Mouse (Mus musculus) erythroblast, adult 5-6 weeks (primary cell): Measurements from ENCODE around the gene Spp2. TPM values are rescaled to one million over a fixed set of nuclear protein-coding genes. Genes with fewer than 3 reads are reported as not detected.

Experiments
- ATAC-seq: replicated peaks from 2 replicates; pipeline ENCODE4 v1.8.0; 2016; ENCODE audit warnings: moderate number of reproducible peaks, mild to moderate bottlenecking, moderate TSS enrichment, inconsistent platforms; ENCODE audit not compliant: poor library complexity, low FRiP score, severe bottlenecking
- total RNA-seq, 2 experiments: library from RNA; stranded (forward) in 1 of 2; stranded (reverse) in 1 of 2; fragments of 150-400 nt in 1 of 2; fragments of 200-764, 138-1000 nt in 1 of 2; gene quantifications; 2 replicates each; pipeline versions ENCODE4 v1.2.3 to v1.2.4; 2015 to 2017; ENCODE audit warnings: low replicate concordance in 2 of 2

The Spp2 gene
- total RNA-seq (2015; ENCODE audit: low replicate concordance) (not detected in 2 replicates), total RNA-seq (2017; ENCODE audit: low replicate concordance) (not detected in 2 replicates)

GRCm38 (mm10) chr1:88406807-88407198 lies at the start of gene Spp2:
Gene Spp2 (plus strand): TSS chr1:88406961.
- ATAC-seq = no peak

- ATAC-seq = no peak
Observed at GRCm38 (mm10) chr1:88357458-88358090, 49.2 kb upstream of the Spp2 start.

DNA sequence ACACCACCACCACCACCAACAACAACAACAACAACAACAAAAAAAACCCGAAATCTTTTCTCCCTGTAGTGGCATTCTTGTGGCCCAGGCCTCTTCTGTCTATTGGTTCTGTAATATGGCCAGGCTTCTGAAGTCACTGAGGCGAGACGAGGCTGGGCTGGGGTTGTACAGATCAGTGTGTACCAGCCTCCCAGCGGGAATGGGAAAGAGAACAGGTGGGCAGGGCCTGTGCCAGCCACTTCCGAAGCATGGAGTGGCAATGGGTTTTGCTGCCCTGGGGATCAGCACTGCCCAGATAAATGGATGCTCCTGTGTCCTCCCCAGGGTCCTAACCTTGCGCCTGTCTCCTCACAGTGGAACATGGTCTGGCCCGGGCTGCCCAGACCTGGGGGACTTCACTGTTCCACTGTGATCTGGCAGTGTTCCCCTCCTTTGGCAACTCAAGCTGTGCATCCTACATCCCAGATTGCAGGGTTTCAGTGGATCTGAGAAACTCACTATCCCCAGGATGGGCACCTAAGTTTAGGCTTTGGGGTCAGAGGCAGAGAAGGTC lies 48.6 kb upstream of the Spp2 start:
- no peak for ATAC-seq

DNA sequence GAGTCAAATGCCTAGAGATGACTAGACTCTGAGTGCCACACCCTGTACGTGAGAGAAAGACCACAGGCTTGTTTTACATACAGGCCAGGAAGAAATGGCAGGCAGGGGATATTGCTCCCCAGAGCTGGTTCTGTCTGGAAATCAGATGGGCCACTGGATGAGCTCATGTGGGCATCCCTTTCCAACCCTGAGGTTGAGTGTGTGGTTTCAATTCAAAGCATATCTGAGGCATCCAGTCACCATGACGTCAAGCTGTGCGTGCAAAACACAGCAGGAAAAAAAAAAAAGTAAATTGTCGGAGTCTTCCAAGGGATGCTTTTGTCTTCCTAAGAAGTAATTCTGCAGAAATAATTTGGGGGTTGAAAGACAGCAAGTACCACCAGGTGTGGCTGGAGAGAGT lies 45.7 kb upstream of the Spp2 start:
- no peak for ATAC-seq

DNA sequence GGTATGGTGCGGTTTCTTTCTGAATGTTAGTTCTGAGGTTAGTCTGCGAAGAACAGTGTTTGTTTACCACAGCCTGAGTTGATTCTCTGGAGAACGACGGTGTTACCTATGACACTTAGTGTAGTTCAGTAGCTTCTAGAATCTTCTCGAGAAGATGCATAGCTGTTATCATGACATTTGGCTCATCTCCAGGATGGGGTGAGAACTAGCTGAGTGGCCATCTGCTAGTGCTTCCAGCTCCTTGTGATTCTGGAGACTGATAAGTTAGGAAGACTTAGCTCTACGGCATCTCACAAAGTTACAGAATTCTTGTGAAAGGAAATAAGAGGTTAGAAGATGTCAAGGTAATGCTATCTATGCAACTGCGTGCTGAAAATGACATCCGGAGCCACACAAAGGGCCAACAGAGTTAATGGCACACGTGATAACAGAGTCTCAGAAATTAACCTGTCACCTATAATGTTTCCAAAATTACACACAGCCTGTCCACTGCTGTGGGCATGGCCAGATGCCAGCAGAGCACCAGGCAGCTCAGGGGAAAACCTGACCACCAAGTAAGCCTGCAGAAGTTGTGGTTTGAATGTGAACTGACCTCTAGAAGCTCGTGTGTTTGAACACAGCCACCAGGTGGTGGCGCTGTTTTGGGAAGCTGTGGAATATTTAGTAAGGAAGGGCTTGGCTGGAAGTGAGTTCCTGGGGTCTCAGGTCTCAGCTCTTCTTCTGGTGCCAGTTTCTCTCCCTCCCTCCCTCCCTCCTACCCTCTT lies 39.7 kb upstream of the Spp2 start:
- no peak for ATAC-seq

GRCm38 (mm10) chr1:88378446-88378845 lies 28.3 kb upstream of the Spp2 start:
- no peak for ATAC-seq

GRCm38 (mm10) chr1:88391632-88392031 lies 15.1 kb upstream of the Spp2 start:
- ATAC-seq = no peak

- ATAC-seq = no peak
Observed at GRCm38 (mm10) chr1:88393321-88393720, 13.4 kb upstream of the Spp2 start.

DNA sequence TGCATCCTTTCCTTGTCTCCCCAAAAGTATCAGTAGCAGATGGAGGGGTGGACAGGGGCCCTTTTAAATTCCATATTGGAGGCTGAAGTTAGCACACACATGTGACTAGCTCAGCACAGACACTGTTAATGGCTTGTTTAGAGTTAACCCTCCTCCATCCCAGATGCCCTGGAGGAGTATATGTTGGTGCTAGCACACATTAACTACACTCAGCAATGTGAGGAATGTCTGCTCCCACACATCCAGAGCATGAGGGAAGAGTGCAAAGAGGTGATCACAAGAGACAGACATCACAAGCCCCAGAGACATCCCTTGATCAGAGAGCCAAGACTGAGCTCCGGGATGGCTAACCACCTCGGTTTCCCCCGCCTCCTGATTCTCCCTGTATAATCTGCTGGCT lies 3.4 kb upstream of the Spp2 start:
- no peak for ATAC-seq

DNA sequence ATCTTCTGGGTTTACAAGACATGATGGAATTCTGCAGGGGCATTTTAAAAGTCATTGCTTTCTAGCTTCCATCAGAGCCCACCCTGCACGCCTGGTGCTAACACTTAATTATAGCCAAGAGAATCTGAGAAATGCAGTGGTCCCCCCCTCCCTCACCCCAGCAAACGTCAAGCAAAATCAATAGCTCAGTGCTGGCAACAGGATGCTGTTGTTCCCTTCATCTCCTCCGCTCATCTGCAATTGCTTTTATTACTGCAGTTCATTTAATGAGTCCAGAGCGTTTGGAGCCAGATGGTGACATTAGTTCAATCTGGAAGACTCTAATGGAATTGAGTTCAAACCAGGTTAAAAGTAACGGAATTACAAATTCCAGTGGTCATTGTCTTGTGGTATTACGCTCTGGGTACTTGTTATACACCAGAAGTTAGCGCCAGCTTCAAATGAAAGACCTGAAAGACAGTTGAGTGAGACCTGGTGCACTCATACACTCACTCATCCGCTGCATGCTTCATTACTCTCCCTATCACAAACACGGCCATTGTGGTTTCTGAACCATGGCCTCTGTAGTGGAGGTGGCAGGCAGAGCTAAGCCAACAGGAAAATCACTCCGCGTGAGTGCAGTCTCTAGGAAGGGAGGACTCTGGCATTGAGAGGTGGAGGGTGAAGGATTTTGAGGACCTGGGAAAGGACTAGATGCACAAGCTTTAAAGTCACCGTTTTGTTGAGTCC lies 519 bp upstream of the Spp2 start:
- no peak for ATAC-seq

DNA sequence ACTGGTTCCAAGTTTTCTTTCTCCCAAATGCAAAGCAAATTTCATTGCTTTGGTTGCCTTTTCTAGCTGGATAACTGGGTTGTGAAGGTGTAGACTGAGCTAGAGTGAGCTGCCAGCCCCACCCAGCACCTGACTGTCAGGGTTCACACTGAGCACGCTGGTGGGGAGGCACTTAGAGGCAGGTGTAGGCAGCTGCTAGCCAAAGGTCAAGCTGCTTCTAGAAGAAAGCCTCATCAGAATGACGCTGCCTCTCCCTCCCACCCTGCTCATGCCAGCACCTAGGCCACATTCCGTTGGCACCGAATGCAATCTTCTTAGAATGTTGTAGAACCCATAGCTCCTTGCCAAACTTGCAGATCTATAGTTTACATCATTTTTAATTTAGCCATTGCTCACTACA lies 1.6 kb downstream of the Spp2 start:
- ATAC-seq = no peak

GRCm38 (mm10) chr1:88412013-88412412 lies 5.3 kb downstream of the Spp2 start:
- ATAC-seq = no peak

DNA sequence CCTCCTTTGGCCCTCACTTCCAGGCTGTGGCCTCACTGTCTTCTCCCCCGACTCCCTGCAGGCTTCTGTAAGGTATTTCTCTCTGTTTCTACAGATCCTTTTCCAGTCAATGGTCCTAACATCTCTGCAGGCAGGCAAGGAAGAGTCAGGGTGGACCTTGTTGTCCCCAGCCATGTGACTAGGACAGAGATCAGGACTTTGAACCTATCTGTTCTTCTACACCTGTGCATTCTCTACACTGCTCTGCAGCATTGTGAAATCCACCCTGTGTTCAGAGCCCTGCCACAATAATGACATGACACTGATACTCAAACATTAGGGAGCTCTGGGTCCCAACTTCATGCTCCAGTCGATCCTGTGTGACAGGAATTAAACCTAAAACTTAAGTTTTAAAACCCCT lies 12.2 kb downstream of the Spp2 start:
- no peak for ATAC-seq

GRCm38 (mm10) chr1:88422045-88422444 lies 15.3 kb downstream of the Spp2 start:
- no peak for ATAC-seq

DNA sequence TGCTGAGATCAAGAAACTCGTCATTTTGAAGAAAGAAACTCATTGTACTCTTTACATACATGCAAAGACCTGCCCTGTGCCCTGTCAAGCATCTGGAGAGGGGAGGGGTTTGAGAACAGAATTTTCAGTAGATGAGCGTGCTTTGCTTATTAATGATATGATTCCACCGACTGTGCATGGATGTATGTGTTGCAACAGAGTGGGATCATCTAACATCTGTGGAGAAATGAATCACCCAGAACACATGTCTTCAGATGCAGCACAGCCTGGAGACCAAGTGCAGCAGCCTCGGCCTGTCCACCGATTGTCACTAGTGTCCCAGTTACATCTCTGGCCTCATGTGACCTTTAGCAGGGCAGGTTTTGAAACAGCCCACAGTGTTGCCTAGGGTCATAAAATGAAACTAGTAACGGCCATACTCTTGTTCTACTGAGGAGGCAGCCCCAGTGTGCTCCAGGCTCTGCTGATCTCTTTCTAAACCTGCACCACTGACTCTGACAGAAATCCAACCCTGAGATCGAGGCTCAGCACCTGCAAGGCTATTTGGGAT lies 16.2 kb downstream of the Spp2 start:
- ATAC-seq = no peak

- peak; percentile 77 for ATAC-seq
Observed at GRCm38 (mm10) chr1:88424602-88425252, 18.0 kb downstream of the Spp2 start.

DNA sequence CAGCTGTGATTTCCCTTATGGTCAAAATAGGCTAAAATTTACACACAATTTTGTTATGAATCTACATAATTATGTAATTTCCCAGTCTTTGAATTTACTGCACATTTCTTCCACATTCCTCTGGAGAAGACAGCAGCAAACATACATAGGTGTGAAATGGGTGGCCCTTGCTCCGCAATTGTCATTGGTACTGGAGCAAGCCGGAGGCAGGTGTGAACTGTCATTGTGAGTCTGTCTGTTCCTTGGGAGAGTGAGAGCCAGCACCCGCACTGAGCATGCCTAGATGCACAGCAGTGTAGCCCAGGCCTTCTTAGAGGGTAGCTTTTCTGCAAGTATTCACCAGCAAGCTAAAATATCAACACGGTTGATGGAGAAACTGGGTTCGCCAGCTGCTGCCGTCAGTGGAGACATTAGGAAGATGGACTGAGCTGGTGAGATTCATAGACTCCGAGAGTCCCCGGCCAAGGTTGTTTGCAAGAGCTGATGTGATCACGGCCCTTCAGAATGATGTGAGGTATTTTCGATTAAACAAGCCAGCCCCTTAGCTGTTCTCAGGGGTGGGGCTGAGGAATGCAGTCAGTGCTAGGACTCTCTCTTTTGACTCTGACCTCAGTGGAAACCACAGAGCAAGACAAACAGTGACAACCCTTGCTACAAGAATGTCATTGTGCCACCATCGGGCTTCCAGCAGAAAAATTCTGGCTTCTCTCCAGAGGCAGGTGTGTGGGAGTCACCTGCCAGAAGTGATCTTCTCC lies 21.4 kb downstream of the Spp2 start:
- no peak for ATAC-seq

GRCm38 (mm10) chr1:88429413-88429812 lies 22.7 kb downstream of the Spp2 start:
- ATAC-seq = no peak

GRCm38 (mm10) chr1:88431262-88431661 lies 24.5 kb downstream of the Spp2 start:
- no peak for ATAC-seq
